ENCODE assay signal across 8 mouse cellular contexts in genomic region chr12:111041196-111041595, GRCm38 (mm10). TPM values are rescaled to one million over a fixed set of nuclear protein-coding genes. Genes with fewer than 3 reads are reported as not detected.
DNase-seq lines count a peak whose midpoint lies in the region; ATAC-seq and TF ChIP-seq lines count a peak whose summit lies in the region.

No protein-coding gene starts in this region.

- DNase-seq in adipocyte (ENCODE audit: low spot score) = peak; percentile 64
- peak; percentile 54 for DNase-seq in hindbrain, embryonic 14.5 days (ENCODE audit: low spot score)
- peak; percentile 52 for DNase-seq in naive thymus-derived CD4-positive, alpha-beta T cell, adult 2 months (ENCODE audit: low read depth)
- no peak for DNase-seq in c-Kit-positive CD71-positive TER-119-positive erythroid progenitor cells, embryonic 14.5 days (ENCODE audit: low spot score)
- no peak for DNase-seq in left cerebral cortex, postnatal 10 days (ENCODE audit: extremely low spot score in 1 of 2, low spot score in 2 of 2)

- H3K4me3 ChIP-seq in C2C12 (ENCODE audit: insufficient read depth, poor library complexity, severe bottlenecking) = peak overlapping the region; percentile 16
- peak overlapping the region; percentile 96 for H3K4me3 ChIP-seq in erythroblast, embryonic 14.5 days (replicated peaks)
- peak overlapping the region; percentile 97 for H3K4me3 ChIP-seq in hindbrain, embryonic 14.5 days (replicated peaks; ENCODE audit: low read length)
- peak overlapping the region; percentile 100 for H3K4me3 ChIP-seq in liver, embryonic 12.5 days

- peak overlapping the region; percentile 91; the same call in 1 of the 2 replicates for H3K9ac ChIP-seq in hindbrain, embryonic 14.5 days
- peak overlapping the region; percentile 98 for H3K9ac ChIP-seq in liver, embryonic 12.5 days

- intact Hi-C loops in left cerebral cortex, postnatal 10 days (cut with DNase I) = no loop called here

- peaks cover 53% of the 10 kb centered on the region for H3K79me3 ChIP-seq in C2C12 (ENCODE audit: low read depth)

- peak overlapping the region; percentile 98 for H3K4me2 ChIP-seq in hindbrain, embryonic 14.5 days (replicated peaks)
- H3K4me2 ChIP-seq in liver, embryonic 12.5 days = peak overlapping the region; percentile 99

- peaks cover 51% of the 10 kb centered on the region for H3K4me1 ChIP-seq in erythroblast, embryonic 14.5 days (ENCODE audit: control insufficient read depth)
- peaks cover 24% of the 10 kb centered on the region for H3K4me1 ChIP-seq in hindbrain, embryonic 14.5 days (replicated peaks; ENCODE audit: control insufficient read depth, insufficient read depth, low read length)
- H3K4me1 ChIP-seq in liver, embryonic 12.5 days = peaks cover 60% of the 10 kb centered on the region

- peaks cover 70% of the 10 kb centered on the region for H3K79me2 ChIP-seq in C2C12 (ENCODE audit: control insufficient read depth, insufficient read depth)

- H3K27ac ChIP-seq in hindbrain, embryonic 14.5 days = no peak overlapping the region
- no peak overlapping the region for H3K27ac ChIP-seq in liver, embryonic 12.5 days

- H3K36me3 ChIP-seq in C2C12 (ENCODE audit: control insufficient read depth, insufficient read depth) = peaks cover 11% of the 10 kb centered on the region
- peaks cover 34% of the 10 kb centered on the region for H3K36me3 ChIP-seq in erythroblast, embryonic 14.5 days (ENCODE audit: control insufficient read depth)
- H3K36me3 ChIP-seq in hindbrain, embryonic 14.5 days (replicated peaks; ENCODE audit: control insufficient read depth, insufficient read depth) = 0 out of 2 replicates have a peak, but pooled peaks cover 5% of the 10 kb centered on the region
- peaks cover 33% of the 10 kb centered on the region for H3K36me3 ChIP-seq in liver, embryonic 12.5 days

- H3K9me3 ChIP-seq in erythroblast, embryonic 14.5 days (ENCODE audit: control insufficient read depth, low read length) = no peaks in the 10 kb centered on the region
- H3K9me3 ChIP-seq in hindbrain, embryonic 14.5 days (ENCODE audit: control insufficient read depth, low read length) = no peaks in the 10 kb centered on the region
- H3K9me3 ChIP-seq in liver, embryonic 12.5 days (replicated peaks) = no peaks in the 10 kb centered on the region

- H3K27me3 ChIP-seq in C2C12 (ENCODE audit: control insufficient read depth, insufficient read depth, insufficient read length) = no peaks in the 10 kb centered on the region
- no peaks in the 10 kb centered on the region for H3K27me3 ChIP-seq in erythroblast, embryonic 14.5 days (ENCODE audit: control insufficient read depth)
- no peaks in the 10 kb centered on the region for H3K27me3 ChIP-seq in hindbrain, embryonic 14.5 days (ENCODE audit: control insufficient read depth, insufficient read depth, low read length)
- H3K27me3 ChIP-seq in liver, embryonic 12.5 days (replicated peaks) = no peaks in the 10 kb centered on the region

- ATAC-seq in hindbrain, embryonic 14.5 days (ENCODE audit: low FRiP score) = no peak
- ATAC-seq in liver, embryonic 12.5 days = no peak

- no peak overlapping the region for H3ac ChIP-seq in C2C12 (ENCODE audit: control insufficient read depth, insufficient read length, low read depth)

- 49% methylated on average over 4 of the region's 4 CpGs for WGBS in hindbrain, embryonic 14.5 days
- WGBS in liver, embryonic 12.5 days (ENCODE audit: insufficient replicate concordance) = 29% methylated on average over 4 of the region's 4 CpGs

- TF ChIP-seq CTCF in C2C12 (IDR thresholded peaks at IDR 0.05; ENCODE audit: control insufficient read depth, insufficient read depth, insufficient read length) = no peak

TF ChIP-seq in C2C12, 6 proteins besides CTCF, POLR2A, EP300 and RAD21:
- no peak for TF ChIP-seq MAX (IDR thresholded peaks at IDR 0.05)
- TF ChIP-seq CEBPB (IDR thresholded peaks at IDR 0.05; ENCODE audit: low read depth) = no peak
- TF ChIP-seq MYOG (IDR thresholded peaks at IDR 0.05; ENCODE audit: control insufficient read depth, extremely low read depth, insufficient read length) = no peak
- TF ChIP-seq MYOD1 (IDR thresholded peaks at IDR 0.05; ENCODE audit: control insufficient read depth, insufficient read length, low read depth) = no peak
- no peak for TF ChIP-seq USF1 (IDR thresholded peaks at IDR 0.05; ENCODE audit: low read depth)
- TF ChIP-seq FOSL1 (IDR thresholded peaks at IDR 0.05; ENCODE audit: insufficient read depth, low read length, poor library complexity, severe bottlenecking) = no peak

RNA-seq across cellular contexts. Expression of gene Rcor1, which starts 2.0 kb away (rescaled TPM):
- 7.7 TPM for polyA plus RNA-seq in C2C12 (2012; fragmentation: generic; extraction: Trizol)
- 0.31 and 0.44 TPM in 2 replicates for polyA plus RNA-seq in erythroblast, embryonic 14.5 days (2012)
- polyA plus RNA-seq in hindbrain, embryonic 14.5 days (2014; fragmentation: Nextera tagmentation; extraction: Ambion mirVana) = 6.6 and 6.8 TPM in 2 replicates
- polyA plus RNA-seq in liver, embryonic 12.5 days (2016; fragmentation: Nextera tagmentation; extraction: Ambion mirVana) = 8.5 and 10.4 TPM in 2 replicates
- 10 to 100 TPM; 18.0 to 18.3 TPM for total RNA-seq in left cerebral cortex, postnatal 10 days (2021)

Comparison
In these comparisons a context has a peak if more than half of its experiments do, and no peak if none do; other contexts are left out.
1. H3K4me3 ChIP-seq: peak in every context shown above with its lines; median percentile 100 in liver, embryonic 12.5 days; 97 in hindbrain, embryonic 14.5 days; 96 in erythroblast, embryonic 14.5 days; 16 in C2C12.
2. DNase-seq: peak in adipocyte (single experiment), hindbrain, embryonic 14.5 days (single experiment) and naive thymus-derived CD4-positive, alpha-beta T cell, adult 2 months (single experiment); none in c-Kit-positive CD71-positive TER-119-positive erythroid progenitor cells, embryonic 14.5 days (single experiment) and left cerebral cortex, postnatal 10 days (0 of 2).